Mouse (Mus musculus) heart, adult 11 months (tissue): ENCODE results near the gene Rflnb.
"Not testable (repeated sequence)": the region's sequence is repeated elsewhere in the genome, so short reads cannot be mapped to it uniquely, and the experiment has no call there.

ENCODE experiments used
- DNase-seq: peaks from one replicate; pipeline ENCODE4 v3.0.0; 2022

Rflnb gene

DNA sequence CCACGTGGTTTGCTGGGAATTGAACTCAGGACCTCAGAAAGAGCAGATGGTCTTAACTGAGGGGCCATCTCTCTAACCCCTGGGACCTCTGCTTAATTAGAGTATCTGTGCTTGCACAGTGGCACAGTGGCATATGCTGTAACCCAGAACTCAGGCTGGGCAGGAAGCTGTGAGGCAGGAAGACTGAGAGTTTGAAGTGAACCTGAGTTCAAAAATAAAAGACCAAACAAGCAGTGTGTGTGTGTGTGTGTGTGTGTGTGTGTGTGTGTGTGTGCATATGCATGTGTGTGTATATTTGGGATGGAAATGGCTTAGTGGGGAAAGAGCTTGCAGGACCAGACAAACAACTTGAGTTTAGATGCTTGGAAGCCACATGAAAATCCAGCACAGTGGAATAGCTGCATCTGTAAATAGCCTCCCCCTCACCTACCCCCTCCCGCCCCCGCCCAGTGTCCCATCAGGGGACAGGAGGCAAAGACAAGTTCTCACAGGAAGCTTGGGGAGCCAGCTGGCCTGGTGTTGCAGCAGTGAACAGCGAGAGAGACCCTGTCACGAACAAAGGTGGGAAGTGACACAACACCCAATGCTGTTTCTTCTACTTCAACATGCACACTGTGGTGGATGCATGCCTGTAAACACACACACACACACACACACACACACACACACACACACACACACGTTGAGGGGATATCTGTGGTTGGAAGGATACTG is 10.2 kb upstream of the Rflnb start:
- DNase-seq, result peak; percentile 97

GRCm38 (mm10) chr11:76035182-76035581 is 7.6 kb upstream of the Rflnb start:
- DNase-seq, result no peak

DNA sequence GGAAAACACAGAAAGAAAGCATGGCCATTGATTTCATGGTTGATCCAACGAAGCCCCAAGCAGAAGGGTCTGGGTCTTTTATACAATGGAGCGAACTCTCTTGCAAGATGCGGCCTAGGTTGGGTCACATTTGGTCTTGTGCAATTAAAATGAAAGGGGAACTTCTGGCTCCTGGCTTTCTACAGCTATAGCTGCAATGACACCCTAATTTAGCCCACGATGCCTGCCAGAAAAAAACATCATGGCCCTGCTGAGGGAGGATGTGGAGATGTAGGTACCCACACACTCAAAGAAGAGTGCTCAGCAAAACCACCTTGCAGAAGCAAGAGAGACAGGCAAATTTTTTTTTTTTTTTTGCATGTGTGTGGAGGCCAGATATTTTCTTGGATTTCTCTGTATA is 6.3 kb upstream of the Rflnb start:
- no peak for DNase-seq

DNA sequence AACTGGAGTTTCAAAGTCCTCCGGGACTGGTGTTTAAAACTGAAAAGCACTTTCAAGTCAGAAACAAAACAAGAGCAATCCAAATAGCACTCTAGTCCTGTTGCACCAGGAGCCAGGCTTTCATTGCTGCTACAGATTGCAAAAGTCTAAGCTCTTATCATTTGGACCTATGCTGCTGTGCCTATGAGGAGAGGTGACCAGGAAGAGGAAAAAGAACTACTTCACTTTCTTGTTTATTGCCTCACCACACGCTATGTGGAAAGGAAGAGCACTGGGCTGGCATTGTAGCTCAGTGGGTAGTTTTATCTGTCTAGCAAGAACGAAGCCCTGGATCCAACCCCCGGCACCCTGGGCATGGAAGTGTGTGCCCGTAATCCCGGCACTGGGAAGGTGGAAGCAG is 5.8 kb upstream of the Rflnb start:
- no peak for DNase-seq

GRCm38 (mm10) chr11:76028072-76028465 is 487 bp upstream of the Rflnb start:
- DNase-seq, result no peak

- DNase-seq, result no peak
Observed at GRCm38 (mm10) chr11:76026527-76027138, 949 bp downstream of the Rflnb start.

- peak; percentile 91 for DNase-seq
Observed at GRCm38 (mm10) chr11:76025080-76025583, 2.5 kb downstream of the Rflnb start.

DNA sequence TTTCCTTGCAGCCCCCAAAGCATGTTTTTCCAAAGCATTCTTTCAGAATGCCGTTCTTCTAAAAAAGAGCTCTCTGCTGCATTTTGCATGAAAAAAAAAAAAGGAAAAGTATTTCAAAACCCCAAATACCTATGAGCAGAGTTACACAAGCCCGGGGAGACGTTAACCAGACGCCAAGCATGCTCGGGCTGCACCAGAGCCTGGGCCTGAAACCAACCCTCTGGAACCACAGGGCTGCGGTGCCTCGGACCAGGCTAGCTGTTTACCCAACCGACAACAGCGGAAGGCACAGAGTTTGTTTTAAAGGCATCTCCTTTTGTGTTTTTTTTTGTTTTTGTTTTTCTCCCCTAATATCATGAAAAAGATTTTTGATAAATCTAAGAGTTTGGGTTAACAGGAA is 6.7 kb downstream of the Rflnb start:
- no peak for DNase-seq

GRCm38 (mm10) chr11:76019879-76020278 is 7.7 kb downstream of the Rflnb start:
- DNase-seq, result no peak

- no peak for DNase-seq
Observed at GRCm38 (mm10) chr11:76015814-76016213, 11.8 kb downstream of the Rflnb start.

DNA sequence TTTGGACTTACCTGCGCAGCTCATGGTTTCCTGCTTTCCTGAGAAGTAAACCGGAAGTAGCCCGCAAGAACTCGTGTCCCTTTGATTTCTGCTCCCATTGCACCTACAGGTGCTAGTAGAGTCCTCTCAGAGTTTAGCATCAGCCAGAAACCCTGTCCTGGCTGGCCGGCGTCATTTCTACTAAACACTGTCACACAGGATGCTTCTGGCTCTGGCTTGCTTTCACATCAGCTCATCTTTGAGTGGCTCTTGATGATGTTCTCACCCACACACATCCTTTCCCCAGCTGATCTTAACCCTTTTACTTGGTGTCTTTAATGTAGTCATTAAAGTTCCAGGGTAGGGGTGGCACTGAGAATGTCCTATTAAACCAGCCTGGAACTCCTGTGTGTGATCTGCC is 12.3 kb downstream of the Rflnb start:
- DNase-seq, result no peak

GRCm38 (mm10) chr11:76010838-76011624 is 16.6 kb downstream of the Rflnb start:
- no peak for DNase-seq

DNA sequence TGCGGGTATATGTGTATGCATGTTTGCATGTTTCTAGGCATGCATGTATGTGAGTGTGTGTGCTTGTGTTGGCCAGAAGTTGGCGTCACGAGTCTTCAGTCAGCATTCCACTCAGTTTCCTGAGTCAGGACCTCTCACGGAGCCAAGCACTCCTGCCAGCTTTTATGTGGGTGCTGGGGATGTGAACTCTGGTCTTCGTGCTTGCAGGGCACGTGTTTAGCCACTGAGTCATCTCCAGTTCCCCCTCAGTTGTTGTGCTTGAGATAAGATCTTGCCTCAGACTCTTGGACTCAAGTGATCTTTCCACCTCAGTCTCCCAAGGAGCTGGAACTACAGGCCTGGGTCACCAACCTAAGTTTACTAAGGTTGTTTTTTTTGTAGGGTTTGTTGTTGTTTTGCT is 18.5 kb downstream of the Rflnb start:
- DNase-seq, result no peak

DNA sequence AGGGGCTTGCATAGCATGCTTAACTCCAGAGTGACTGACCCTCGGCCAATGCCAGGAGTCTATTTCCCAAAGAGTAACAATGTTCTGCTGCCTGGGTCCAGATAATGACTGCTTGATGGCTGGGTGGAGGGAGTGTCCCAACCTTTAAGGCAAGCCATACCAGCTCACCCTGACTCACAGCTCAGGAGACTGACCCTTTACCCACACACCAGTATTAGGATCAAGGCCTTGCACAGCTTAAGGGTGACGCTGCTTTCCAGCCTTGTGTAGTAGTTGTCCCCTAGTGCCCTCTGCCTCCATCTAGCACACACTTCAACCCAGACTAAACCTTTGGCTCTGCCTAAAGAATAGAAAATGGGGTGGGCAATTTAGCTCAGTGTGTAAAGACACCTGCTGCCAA is 19.4 kb downstream of the Rflnb start:
- no peak for DNase-seq

- not testable (repeated sequence) for DNase-seq
Observed at GRCm38 (mm10) chr11:76004276-76004675, 23.3 kb downstream of the Rflnb start.

- DNase-seq, result no peak
Observed at GRCm38 (mm10) chr11:76001237-76001878, 26.2 kb downstream of the Rflnb start.

GRCm38 (mm10) chr11:76000701-76001100 is 26.9 kb downstream of the Rflnb start:
- DNase-seq, result no peak

GRCm38 (mm10) chr11:75999440-76000155 is 28.0 kb downstream of the Rflnb start, which contains the start of gene 1700016K19Rik:
Gene 1700016K19Rik, plus strand, starts transcription at chr11:75999912.
- DNase-seq, result peak; percentile 95

- no peak for DNase-seq
Observed at GRCm38 (mm10) chr11:75994357-75994756, 33.2 kb downstream of the Rflnb start.

DNA sequence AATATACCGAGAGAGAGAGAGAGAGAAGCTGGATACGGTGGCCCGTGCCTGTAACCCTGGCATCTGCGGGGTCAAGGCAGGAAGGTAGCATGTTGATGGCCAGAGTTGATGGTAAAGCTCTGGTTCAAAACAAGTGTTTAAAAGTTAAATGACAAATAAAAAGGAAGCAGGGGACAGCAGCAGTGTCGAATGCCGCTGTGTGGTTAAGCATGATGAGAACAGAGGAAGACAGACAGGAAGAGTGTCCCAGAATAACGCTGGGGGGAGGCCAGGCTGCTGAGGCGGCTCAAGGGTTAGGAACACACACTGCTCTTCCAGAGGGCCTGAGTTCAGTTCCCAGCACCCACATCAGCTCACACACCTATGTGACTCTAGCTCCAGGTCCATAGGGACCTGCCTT is 35.1 kb downstream of the Rflnb start:
- DNase-seq, result no peak

- no peak for DNase-seq
Observed at GRCm38 (mm10) chr11:75991911-75992310, 35.7 kb downstream of the Rflnb start.
